Mouse (Mus musculus) kidney, adult 8-10 months (tissue): ENCODE data around the gene Uck1.
"Not testable (repeated sequence)": the region's sequence is repeated elsewhere in the genome, so short reads cannot be mapped to it uniquely, and the experiment has no call there.

Source experiments
- DNase-seq, 2 experiments: peaks; one replicate each; pipeline ENCODE4 v3.0.0; 2022

Gene Uck1

DNA sequence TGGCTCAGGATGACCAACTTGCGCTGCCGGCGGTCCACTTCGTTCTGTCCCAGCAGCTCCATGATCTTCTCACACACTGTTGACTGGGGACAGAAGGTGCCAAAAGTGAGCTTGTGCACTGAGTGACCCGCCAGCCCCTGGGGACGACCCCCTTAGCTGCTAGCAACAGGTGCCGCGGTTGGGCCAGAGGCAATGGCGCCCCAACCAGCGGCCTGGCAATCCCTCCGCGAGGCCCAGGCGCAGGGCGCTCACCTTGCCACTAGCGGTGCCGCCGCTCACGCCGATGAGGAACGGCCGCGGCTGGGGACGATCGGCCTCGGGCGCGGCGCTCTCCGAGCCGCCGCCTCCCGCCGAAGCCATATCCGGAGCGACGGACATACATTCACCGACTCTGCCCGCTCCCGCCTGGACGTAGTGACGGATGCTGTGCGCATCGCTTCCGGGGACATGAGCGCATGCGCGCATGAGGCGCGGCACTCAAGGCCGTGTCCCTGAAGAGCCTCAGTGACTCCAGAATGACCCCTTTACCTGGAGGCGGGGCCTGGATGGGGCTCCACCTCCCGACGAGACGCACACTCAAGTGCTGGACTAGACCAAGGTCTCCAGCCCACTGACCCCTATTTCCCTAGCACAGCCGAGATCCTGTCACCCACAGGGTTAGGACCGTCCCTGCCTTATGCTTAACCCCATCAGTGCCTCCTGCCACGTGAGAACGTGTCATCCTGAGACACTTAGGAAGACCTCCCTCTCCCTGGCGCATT lies at the start of gene Uck1:
Uck1 (minus strand) TSS at position 503 of the 761 bp plus-strand sequence.
- peak; percentile 93 to 94 for DNase-seq

DNA sequence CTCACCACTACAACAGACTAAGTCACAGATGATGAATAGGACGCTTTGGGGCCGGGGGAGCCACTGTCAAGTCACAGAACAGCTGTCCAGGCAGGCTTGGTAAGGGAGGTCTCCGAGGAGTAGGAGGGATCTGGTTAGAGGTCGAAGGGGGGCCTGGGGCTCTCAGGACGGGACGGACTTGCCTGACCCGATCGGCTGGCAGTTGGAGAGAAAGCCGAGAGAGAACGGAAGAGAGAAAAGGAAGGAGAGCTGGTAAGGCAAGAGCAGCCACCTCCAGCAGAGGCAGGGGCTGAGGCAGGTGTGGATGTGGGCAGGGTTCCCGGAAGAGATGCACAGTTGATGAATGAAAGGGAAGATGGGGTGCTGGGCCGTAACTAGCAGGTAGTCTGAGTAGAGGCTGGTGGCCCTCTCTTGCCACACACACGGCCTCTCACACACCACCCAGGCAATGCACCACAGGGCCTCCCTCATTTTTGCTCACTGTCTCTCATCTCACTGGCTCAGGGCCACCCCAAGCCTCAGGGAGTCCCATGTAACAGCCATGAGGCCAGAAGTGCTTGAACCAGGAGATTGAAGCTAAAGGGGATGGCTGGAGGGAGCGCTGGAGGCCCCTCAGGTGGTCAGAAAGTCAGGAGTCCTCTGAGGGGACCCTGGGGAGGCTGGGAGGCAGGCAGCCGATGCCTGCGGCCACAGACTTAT lies 49.1 kb upstream of the Uck1 start:
- no peak for DNase-seq

DNA sequence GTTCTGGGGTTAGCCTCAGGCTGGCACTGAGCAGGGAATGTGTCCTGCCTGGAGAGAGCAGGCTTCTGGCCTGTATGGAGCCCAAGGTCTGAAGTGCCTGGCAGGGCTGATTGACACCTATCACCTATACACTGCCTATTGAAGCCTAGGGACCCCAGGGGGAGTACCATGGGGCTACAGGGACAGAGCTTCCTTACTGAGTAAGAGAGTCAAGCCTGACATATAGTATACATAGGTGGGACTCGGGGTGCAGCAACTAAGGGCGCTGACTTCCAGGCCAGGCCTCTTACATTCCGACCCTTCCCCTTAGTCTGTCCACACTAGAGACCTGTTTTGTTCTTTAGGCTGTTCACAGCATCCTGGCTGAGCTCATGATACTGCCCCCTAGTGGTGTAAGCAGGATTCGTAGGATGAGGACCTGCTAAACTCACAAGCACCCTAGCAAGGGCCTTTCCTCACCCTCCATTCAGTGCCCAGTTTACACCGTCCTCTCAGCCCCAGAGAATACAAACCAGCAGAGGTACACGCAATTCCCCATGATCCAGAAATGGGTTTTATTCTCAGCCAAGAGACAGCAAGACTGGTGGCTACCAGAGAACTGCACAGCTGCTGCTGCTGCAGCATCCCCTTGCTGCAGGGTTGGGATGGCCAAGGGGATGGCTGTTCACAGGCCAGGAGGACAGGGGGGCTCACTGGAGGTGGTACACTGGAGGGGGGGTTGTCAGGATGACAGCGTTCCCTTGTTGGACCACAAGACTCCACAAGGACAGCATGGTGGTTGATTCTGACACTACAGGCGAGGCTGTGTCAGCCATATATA lies 48.2 kb upstream of the Uck1 start:
- DNase-seq, result peak; percentile 39 to 52

DNA sequence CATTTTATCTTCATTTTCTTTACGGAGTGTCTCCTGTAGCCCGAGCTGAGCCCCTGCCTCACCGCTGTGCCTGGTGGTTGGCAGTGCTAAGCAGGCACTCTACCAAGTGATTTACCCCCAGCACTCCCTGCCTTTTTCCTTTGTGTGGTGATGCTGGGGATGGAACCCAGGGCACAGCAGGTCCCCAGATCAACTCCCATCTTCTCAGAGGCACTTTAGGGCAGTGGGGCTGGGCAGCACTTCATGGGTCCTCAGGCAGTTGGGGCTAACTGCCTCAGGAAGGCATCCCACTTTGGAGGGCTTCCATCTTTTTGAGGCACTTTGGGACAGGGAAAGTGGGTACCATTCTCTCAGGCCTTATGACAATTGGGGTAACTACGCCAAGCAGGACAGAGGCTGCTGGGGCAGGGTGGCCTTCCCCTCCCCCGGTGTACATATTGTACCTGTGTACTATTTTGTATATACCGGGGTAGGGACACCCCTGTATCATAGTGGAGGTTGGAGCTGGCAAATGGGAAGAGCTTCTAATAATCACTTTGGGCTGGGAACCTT lies 47.4 kb upstream of the Uck1 start:
- no peak for DNase-seq

DNA sequence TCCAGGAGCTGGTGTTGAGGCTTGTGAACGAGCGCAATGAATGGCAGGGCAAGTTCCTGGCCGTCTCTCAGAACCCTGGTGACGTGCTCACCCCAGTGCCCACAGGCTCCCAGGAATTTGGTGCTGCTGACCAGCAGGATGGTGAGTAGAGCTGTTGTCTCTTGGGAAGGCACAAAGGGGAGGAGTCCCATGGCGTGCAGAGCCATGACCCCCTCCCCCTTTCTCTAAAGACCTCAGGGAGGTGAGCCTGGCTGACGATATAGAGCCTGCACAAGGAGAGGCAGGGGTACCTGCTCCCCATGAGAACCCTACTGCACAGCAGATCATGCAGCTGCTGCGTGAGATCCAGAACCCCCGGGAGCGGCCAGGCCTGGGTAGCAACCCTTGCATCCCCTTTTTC lies 46.2 kb upstream of the Uck1 start:
- no peak for DNase-seq

DNA sequence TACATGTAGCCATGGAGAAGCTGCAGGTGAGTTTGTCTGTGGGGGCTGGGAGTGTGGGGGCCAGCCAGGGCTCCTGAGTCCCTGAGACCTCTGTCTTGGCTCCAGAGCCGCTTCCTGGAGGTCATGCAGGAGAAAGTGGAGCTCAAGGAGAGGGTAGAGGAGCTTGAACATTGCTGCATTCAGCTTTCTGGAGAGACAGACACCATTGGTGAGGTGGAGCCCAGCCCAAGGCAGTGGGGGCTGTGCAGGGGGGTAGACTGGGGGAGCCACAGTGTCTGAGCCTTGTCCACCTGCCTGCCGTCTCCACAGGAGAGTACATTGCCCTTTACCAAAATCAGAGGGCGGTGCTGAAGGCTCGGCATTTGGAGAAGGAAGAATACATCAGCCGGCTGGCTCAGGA lies 45.7 kb upstream of the Uck1 start:
- no peak for DNase-seq

DNA sequence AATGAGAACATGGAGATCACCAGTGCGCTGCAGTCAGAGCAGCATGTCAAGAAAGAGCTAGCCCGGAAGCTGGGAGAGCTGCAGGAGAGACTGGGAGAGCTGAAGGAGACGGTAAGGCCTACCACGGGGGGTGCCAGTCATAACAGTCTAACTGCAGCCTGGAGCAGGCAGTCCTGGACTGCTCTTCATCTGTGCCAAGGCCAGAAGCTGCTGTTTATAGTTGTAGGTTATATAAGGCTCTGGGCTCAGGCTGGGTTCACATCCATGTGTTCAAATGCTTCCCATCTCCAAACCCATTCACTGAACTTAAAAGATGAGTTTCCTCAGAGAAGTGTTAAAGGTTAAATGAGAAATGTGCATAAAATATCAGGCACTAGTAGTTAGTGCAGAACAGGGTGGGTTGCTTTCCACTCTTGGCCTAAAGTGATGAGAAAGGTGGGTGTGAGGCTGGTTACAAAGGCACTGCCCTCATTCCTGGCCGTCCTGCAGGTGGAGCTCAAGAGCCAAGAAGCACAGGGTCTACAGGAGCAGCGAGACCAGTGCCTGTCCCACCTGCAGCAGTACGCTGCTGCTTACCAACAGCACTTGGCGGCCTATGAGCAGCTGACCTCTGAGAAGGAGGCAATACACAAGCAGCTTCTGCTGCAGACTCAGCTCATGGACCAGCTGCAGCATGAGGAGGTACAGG lies 44.3 kb upstream of the Uck1 start:
- peak in 1 of 2 experiments; percentile 53 for DNase-seq

DNA sequence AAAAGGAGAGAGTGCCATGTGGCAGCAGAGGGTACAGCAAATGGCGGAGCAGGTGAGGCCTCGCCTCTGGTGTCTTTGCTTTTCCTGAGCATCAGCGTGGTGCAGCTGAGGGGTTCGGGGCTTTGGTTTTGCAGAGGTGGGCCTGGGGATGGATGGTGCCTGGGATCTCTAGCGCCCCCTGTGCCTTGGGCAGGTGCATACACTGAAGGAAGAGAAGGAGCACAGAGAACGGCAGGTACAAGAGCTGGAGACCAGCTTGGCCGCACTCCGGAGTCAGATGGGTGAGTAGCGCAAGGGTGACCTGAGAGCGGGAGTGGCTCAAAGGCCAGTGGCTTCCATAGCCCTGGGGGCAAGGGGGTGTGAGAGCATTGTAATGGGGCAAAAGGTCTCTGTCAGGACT lies 43.0 kb upstream of the Uck1 start:
- DNase-seq, result no peak

DNA sequence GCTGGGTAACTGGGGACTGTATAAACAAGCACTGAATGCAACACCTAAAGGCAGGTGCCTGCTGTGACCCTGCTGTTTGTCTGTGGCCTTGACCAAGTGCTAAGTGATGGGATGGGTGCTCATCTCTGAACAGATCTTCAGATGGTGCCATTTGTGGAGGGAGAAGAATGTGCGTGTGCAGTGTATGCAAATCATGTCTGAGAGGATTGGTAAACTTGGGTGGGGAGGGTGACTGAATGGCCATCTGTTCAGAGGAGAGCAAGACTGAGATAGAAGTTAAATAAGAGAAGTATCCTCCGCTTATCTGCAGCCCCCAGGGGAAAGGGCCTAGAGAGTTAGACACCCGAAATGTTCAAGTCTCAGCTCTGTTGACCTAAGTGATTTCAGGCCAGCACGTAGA lies 39.5 kb upstream of the Uck1 start:
- no peak for DNase-seq

DNA sequence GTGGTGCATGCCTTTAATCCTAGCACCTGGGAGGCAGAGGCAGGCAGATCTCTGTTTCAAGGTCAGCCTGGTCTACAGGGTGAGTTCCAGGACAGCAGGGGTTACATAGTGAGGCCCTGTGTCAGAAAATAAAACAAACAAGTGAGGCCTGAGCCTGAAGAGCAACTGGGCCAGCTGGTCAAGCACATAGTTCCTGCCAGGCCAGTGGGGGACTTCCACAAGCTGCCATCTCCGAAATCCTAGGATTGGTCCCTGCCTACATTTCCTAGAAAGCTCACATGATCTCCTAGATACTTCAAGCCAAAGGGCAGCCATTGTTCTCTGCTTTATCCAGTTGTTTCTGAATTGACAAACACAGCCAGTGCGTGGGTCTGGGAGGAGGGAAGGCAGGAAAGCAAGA lies 35.9 kb upstream of the Uck1 start:
- DNase-seq, result not testable (repeated sequence)

DNA sequence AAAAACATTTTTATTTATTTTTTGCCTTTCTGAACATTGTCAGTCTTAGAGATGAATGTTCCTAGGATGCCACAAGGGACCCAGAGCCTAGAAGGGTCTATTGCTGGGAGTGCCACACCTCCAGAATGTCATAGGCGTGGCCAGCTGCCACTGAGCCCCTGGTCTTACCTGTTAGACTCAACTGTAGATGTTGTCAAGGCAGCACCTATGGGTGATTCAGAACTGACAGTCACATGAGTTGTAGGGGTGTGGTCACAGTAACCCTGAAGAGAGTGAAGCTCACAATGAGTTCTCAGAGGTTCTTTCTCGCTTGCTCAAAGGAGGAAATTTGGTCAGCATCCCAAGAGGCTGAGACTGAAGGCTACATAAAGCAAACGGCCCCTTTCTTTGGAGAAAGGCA lies 35.3 kb upstream of the Uck1 start:
- DNase-seq, result no peak

DNA sequence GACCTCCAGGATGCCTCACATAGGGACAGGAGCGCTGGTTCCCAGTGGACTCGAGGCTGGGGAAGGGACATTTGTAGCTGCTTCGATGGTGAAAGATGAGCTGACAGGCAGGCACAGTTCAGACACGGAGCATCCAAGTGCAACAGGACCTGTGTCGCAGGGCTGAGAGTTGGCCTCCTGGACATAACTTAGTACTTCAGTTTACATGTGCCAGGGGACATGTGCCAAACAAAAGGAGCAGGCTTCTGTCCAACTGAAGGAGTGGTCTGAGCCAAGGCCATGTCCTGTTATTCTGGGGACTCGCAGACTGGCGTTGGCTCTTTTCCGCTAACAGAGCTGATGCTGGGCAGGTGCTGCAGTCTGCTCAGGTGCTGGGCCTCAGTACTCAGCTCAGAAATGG lies 34.4 kb upstream of the Uck1 start:
- no peak for DNase-seq

DNA sequence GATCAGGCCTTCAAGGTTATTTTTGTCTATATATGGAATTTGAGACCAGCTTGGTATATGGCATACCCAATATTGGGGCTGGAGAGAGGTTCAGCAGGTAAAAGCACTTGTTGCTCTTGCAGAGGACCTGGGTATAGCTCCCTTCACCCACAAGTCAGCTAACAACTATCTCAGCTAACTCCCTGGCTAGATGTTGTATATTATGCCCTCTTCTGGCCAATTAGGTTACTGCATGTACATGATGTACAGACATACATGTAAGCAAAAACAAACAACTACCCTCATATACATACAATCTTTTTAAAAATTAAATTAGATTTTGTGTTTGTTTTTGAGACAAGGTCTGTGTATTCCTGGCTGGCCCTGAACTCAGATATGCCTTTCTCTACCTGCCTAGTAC lies 29.6 kb upstream of the Uck1 start:
- DNase-seq, result no peak

DNA sequence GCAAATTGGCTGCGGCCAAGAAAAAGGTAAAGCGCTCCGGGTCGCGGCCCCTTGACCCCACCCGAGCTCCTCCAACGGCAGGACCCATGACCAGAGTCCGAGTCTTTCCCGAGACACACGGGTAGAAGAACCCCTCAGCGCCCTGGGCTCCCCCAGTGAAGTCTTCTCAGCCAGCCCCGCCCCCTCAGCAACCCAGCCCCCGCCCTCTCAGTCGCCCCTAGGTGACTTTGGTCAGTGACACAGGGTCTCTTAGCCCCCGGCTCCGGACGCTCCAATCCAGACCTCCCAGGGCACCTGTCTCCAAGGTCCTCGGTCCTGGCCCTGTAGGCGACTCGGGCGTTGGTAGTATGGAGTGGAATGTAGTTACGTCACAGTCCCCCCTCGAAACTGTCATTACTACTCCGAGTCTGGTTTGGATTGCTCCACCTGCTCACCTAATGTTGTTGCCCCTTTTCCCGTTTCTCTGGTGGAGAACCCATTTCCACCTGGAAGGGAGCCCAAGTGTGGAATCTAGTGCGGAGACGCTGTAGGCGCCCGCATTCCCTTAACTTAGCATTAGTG lies 28.5 kb upstream of the Uck1 start:
- peak in 1 of 2 experiments; percentile 45 for DNase-seq

DNA sequence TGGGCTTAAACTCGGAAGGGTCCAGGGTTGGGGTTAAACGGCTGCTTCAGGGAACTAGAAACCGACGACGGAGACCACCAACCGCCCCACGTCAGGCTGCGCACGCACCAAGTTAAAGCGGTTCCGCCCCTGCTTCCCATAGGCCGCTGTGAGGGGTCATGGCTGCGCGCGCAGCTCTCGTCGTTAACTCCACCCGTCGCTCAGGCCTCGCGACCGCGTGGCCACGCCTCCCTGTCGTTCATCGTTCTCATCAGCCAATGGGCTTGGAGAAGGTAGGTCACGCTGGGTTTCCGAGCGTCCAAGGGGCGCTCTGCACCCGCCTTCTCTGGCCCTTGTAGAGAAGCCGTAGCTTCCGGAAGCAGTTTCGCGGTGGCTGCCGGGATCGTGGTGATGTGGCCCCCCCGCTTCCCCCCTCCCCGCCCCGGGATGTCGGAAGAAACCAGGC lies 28.0 kb upstream of the Uck1 start, which contains the start of gene Swi5:
Swi5 (minus strand) TSS at position 153 of the 445 bp plus-strand sequence.
- DNase-seq, result peak; percentile 97 to 98

DNA sequence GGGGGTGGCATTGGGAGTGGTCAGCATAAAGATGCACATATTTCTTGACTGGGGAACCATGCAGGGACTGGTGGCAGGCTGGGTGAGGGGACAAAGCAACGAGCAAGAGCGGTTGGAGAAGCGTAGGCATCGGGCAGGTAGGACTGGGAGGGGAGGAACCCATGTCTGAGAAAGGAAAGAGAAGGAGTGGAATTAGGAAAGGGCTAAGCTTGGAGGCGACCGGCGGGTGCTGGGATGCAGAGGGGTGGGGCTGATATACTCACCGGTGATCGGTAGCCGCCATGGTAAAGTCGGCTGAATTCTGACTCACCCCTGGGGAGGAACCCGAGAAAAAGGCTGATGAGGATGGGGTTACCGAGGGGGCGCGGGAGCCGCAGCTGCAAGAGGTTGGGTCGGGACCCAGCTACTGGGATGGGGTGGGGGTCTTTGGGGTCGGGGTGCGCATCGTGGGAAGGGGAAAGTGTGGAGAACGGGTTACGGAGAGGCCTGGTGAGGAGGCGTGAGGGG lies 27.4 kb upstream of the Uck1 start, which contains the start of gene Golga2:
Golga2 (plus strand) TSS at position 51 of the 507 bp plus-strand sequence.
- DNase-seq, result no peak

DNA sequence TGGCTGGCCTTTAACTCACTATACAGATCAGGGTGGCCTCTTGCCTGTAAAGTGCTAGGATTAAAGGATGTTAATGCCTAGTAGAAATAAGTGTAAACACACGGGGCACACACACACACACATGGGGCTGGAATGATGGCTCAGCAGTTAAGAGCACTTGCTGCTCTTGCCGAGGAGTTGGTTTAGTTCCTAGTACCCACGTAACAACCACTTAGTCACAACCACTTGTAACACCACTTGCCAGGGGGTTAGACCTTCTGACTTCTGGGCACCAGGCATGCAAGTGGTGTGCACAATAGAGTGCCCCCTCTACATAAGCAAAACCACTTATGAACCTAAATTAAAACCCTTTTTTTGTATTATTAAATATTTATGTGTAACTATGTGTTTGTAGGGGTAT lies 24.0 kb upstream of the Uck1 start:
- DNase-seq, result no peak

DNA sequence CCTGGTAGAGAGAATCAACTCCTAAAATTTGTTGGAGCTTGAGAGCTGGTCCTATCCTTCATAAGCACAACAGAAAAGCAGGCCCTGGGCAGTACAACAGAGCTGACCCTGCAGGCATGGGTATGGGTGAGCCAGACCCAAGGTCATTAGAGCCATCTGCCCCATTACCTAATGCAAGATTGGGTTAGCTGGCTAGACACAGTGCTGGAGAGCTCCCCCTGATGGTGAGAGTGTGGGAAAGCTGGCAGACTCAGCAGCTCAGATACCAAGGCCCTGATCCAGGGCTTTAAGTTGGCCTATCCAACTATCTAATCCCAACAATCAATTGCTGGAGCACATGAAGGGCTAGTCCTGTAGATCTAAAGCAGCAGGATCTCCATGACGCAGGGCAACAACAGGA lies 22.8 kb upstream of the Uck1 start:
- peak; percentile 65 to 76 for DNase-seq

DNA sequence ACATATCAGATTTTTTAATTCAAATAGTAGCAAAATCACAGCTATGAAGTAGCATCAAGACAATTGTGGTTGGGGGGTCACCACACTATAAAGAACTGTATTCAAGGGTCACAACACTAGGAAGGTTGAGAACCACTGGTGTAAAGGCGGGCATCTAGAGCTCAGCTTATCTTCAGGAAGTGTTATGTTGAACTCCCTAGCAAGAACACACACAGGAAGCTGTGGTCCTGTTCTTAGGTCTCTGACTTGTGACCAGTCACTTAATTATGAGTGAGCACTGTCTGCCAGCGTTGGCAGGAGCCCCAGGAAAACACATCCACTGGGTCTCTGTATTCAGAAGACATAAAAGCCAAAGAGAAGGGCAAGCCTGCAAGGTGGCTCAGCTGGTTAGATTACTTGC lies 22.3 kb upstream of the Uck1 start:
- no peak for DNase-seq

DNA sequence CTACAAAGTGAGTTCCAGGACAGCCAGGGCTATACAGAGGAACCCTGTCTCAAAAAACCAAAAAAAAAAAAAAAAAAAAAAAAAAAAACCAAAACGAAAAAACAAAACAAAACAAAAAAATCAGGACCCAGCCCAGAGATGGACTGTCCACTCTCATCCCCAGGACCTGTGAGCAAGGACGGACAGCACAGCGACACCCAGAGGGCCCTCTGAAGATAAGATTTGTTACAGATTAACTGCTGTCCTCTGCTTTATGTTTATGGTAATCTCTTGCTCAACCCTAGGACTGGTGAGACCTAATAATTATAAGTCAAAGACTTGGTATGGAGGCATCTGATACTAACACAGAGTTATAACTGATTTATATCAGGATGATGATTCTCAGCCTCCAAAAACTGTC lies 15.9 kb upstream of the Uck1 start:
- no peak for DNase-seq

DNA sequence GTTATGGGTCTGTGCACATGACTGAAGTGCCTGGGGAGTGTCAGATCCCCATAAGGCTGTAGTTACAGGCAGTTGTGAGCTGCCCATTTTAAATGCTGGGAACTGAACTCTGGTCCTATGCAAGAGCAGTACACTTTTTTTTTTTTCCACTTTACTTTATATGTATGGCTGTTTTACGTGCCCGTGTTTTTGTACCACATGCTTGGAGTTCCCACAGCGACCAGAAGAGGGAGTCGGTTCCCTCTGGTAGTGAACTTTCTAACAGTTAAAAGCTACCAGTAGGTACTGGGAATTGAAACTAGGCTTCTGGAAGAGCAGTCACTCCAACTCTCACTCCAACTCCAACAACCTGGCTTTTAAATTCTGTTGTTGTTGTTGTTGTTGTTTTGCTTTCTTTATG lies 676 bp upstream of the Uck1 start:
- DNase-seq, result peak in 1 of 2 experiments; percentile 70
